Mouse (Mus musculus) olfactory bulb, adult 2 months (tissue): Measurements from ENCODE around the gene Thap12.

Experiments
- CTCF ChIP-seq: fragments of 200-500 bp; IDR thresholded peaks from 2 replicates; pipeline ENCODE4 v1.5.1; 2012; ENCODE audit warnings: low read depth, mild to moderate bottlenecking, low read length, moderate library complexity; ENCODE audit not compliant: insufficient read depth
- POLR2A ChIP-seq: fragments of 200-500 bp; IDR thresholded peaks from 2 replicates; pipeline ENCODE4 v1.6.1; 2012; ENCODE audit warnings: mild to moderate bottlenecking, low read depth, low read length, moderate library complexity; ENCODE audit not compliant: insufficient read depth

DNA sequence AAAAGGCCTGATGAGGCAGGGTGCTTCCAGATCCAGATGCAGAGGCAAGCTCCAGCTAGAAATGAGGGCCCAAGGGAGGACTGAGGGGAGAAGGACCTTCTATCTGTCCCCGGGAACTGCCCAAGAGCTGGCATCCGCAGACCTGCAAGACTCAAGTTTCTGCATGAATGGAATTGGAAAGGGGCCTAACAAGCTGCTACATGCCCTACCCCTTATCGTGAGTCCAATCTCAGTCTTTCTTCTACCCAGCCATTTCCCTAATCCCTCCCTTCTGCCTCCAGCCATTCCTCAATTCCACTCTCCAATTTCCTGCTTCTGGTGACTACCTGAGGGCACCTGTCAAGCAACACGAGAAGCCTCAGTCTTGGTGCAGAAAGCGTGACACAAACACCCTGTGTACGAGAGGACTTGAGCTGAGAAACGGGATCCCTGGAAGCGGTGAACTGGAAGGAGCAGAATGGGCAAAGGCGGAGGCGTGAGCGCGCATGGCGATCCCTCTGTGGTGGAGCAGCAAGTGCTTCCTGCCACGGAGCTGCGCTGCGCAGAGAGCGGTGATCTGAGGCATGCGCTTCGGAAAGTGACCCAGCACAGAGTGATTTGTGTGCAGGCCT is 26.9 kb downstream of the Thap12 start:
- TF ChIP-seq CTCF (no peak), POLR2A (no peak)
